Mouse (Mus musculus) CH12.LX (cell line): Measurements from ENCODE around the gene Bdp1. TPM values are rescaled to one million over a fixed set of nuclear protein-coding genes. Genes with fewer than 3 reads are reported as not detected.

Source experiments
- DNase-seq: peaks from one replicate; pipeline ENCODE4 v3.0.0-alpha.2; 2013; ENCODE audit errors: extremely low read depth
- H3K27ac ChIP-seq: 2 replicates; pipeline ENCODE4 v1.5.1; 2012; ENCODE audit warnings: low read depth, mild to moderate bottlenecking, control low read depth, moderate library complexity; ENCODE audit not compliant: insufficient read depth
- H3K27me3 ChIP-seq: replicated peaks from 2 replicates; pipeline ENCODE3; 2012; ENCODE audit warnings: inconsistent platforms
- H3K36me3 ChIP-seq, 2 experiments: replicated peaks in 1 of 2; 2 replicates each; pipeline versions ENCODE3 to v1.6.1; 2012; ENCODE audit warnings: inconsistent platforms in 1 of 2, low read length in 1 of 2, mild to moderate bottlenecking in 1 of 2, mixed read lengths in 1 of 2, moderate library complexity in 1 of 2; ENCODE audit not compliant: control insufficient read depth in 1 of 2, insufficient read depth in 1 of 2
- H3K4me1 ChIP-seq, 2 experiments: 2 replicates each; pipeline ENCODE4 v1.6.1; 2012; ENCODE audit warnings: inconsistent platforms in 1 of 2, moderate library complexity in 1 of 2; ENCODE audit not compliant: insufficient read depth in 2 of 2, control insufficient read depth in 1 of 2
- H3K4me2 ChIP-seq: 2 replicates; pipeline ENCODE4 v1.6.1; 2012; ENCODE audit warnings: low read depth, mild to moderate bottlenecking, control low read depth; ENCODE audit not compliant: poor library complexity, insufficient read depth, severe bottlenecking
- H3K4me3 ChIP-seq, 3 experiments: fragments of 150-350 bp in 1 of 3; sonication (generic) in 1 of 3; replicated peaks in 1 of 3; 2 replicates each; pipeline versions ENCODE3 to v1.5.1; 2011 to 2012; ENCODE audit warnings: low read depth in 2 of 3, low read length in 2 of 3, mild to moderate bottlenecking in 2 of 3, moderate library complexity in 2 of 3, control low read depth in 1 of 3, improper control_type of control experiment in 1 of 3, inconsistent platforms in 1 of 3, mixed read lengths in 1 of 3; ENCODE audit not compliant: poor library complexity in 1 of 3
- H3K79me2 ChIP-seq: replicated peaks from 2 replicates; pipeline ENCODE4 v1.6.1; 2012; ENCODE audit warnings: mild to moderate bottlenecking, moderate library complexity; ENCODE audit not compliant: control insufficient read depth, poor library complexity, insufficient read depth, severe bottlenecking; ENCODE audit errors: extremely low read depth
- H3K9ac ChIP-seq: 2 replicates; pipeline ENCODE4 v1.6.1; 2012; ENCODE audit warnings: low read depth, mild to moderate bottlenecking, control low read depth, moderate library complexity; ENCODE audit not compliant: insufficient read depth
- H3K9me3 ChIP-seq: replicated peaks from 2 replicates; pipeline ENCODE3; 2012; ENCODE audit warnings: low read length, inconsistent platforms, mixed read lengths
- BHLHE40 ChIP-seq: IDR thresholded peaks from 2 replicates; pipeline ENCODE4 v1.6.1; 2011; ENCODE audit warnings: mild to moderate bottlenecking, low read depth, low read length, improper control_type of control experiment
- CHD1 ChIP-seq: IDR thresholded peaks from 2 replicates; pipeline ENCODE4 v1.6.1; 2012; ENCODE audit warnings: low read depth, low read length, improper control_type of control experiment, inconsistent platforms
- CTCF ChIP-seq, 2 experiments: IDR thresholded peaks in 1 of 2; conservative IDR thresholded peaks in 1 of 2; 2 replicates each; pipeline ENCODE4 v1.5.1; 2011 to 2012; ENCODE audit warnings: low read depth in 2 of 2, low read length in 2 of 2, improper control_type of control experiment in 1 of 2, inconsistent platforms in 1 of 2, mild to moderate bottlenecking in 1 of 2, moderate library complexity in 1 of 2
- E2F4 ChIP-seq: IDR thresholded peaks from 2 replicates; pipeline ENCODE4 v1.6.1; 2011; ENCODE audit warnings: low read depth, low read length, improper control_type of control experiment; ENCODE audit not compliant: insufficient replicate concordance
- ELF1 ChIP-seq: IDR thresholded peaks from 2 replicates; pipeline ENCODE4 v1.6.1; 2014; ENCODE audit warnings: low read depth, mild to moderate bottlenecking, inconsistent platforms, low read length, improper control_type of control experiment
- EP300 ChIP-seq: IDR thresholded peaks from 2 replicates; pipeline ENCODE4 v1.6.1; 2011; ENCODE audit warnings: low read length, improper control_type of control experiment
- ETS1 ChIP-seq: conservative IDR thresholded peaks from 2 replicates; pipeline ENCODE4 v1.6.1; 2012; ENCODE audit warnings: low read depth, mild to moderate bottlenecking, inconsistent platforms, low read length, improper control_type of control experiment, moderate library complexity
- GABPA ChIP-seq: IDR thresholded peaks from 2 replicates; pipeline ENCODE4 v1.6.1; 2012; ENCODE audit warnings: low read depth, low read length, improper control_type of control experiment, inconsistent platforms; ENCODE audit not compliant: insufficient replicate concordance
- HCFC1 ChIP-seq: IDR thresholded peaks from 2 replicates; pipeline ENCODE4 v1.6.1; 2012; ENCODE audit warnings: low read depth, mild to moderate bottlenecking, inconsistent platforms, low read length, improper control_type of control experiment
- IRF4 ChIP-seq: IDR thresholded peaks from 2 replicates; pipeline ENCODE4 v1.6.1; 2014; ENCODE audit warnings: low read depth, mild to moderate bottlenecking, inconsistent platforms, low read length, improper control_type of control experiment
- JUN ChIP-seq: IDR thresholded peaks from 2 replicates; pipeline ENCODE4 v1.6.1; 2011; ENCODE audit warnings: low read depth, mild to moderate bottlenecking, low read length, improper control_type of control experiment, moderate library complexity; ENCODE audit not compliant: insufficient read depth
- JUND ChIP-seq: conservative IDR thresholded peaks from 2 replicates; pipeline ENCODE4 v1.6.1; 2011; ENCODE audit warnings: low read depth, low read length, improper control_type of control experiment
- KAT2A ChIP-seq: IDR thresholded peaks from 2 replicates; pipeline ENCODE4 v1.6.1; 2012; ENCODE audit warnings: low read length, improper control_type of control experiment, inconsistent platforms; ENCODE audit not compliant: insufficient replicate concordance
- MAFK ChIP-seq: IDR thresholded peaks from 2 replicates; pipeline ENCODE4 v1.6.1; 2011; ENCODE audit warnings: low read length, improper control_type of control experiment; ENCODE audit not compliant: insufficient replicate concordance
- MAX ChIP-seq: IDR thresholded peaks from 2 replicates; pipeline ENCODE4 v1.6.1; 2011; ENCODE audit warnings: low read length, improper control_type of control experiment
- MAZ ChIP-seq: IDR thresholded peaks from 2 replicates; pipeline ENCODE4 v1.6.1; 2012; ENCODE audit warnings: low read depth, mild to moderate bottlenecking, inconsistent platforms, low read length, improper control_type of control experiment, moderate library complexity
- MEF2A ChIP-seq: IDR thresholded peaks from 2 replicates; pipeline ENCODE4 v1.6.1; 2014; ENCODE audit warnings: low read depth, mild to moderate bottlenecking, inconsistent platforms, low read length, improper control_type of control experiment, borderline replicate concordance
- MXI1 ChIP-seq: IDR thresholded peaks from 2 replicates; pipeline ENCODE4 v1.6.1; 2011; ENCODE audit warnings: mild to moderate bottlenecking, low read depth, low read length, improper control_type of control experiment
- MYC ChIP-seq: IDR thresholded peaks from 2 replicates; pipeline ENCODE4 v1.6.1; 2011; ENCODE audit warnings: low read depth, mild to moderate bottlenecking, improper control_type of control experiment, low read length
- NELFE ChIP-seq: IDR thresholded peaks from 2 replicates; pipeline ENCODE4 v1.6.1; 2011; ENCODE audit warnings: low read depth, low read length, improper control_type of control experiment
- NRF1 ChIP-seq: IDR thresholded peaks from 2 replicates; pipeline ENCODE4 v1.6.1; 2014; ENCODE audit warnings: low read depth, mild to moderate bottlenecking, inconsistent platforms, low read length, improper control_type of control experiment, moderate library complexity
- PAX5 ChIP-seq: IDR thresholded peaks from 2 replicates; pipeline ENCODE4 v1.6.1; 2012; ENCODE audit warnings: low read length, inconsistent platforms, mixed read lengths
- POLR2A ChIP-seq: IDR thresholded peaks from 2 replicates; pipeline ENCODE4 v1.6.1; 2011; ENCODE audit warnings: low read depth, mild to moderate bottlenecking, improper control_type of control experiment, low read length
- POLR2AphosphoS2 ChIP-seq: IDR thresholded peaks from 2 replicates; pipeline ENCODE4 v1.6.1; 2011; ENCODE audit warnings: low read depth, low read length, improper control_type of control experiment
- RAD21 ChIP-seq: IDR thresholded peaks from 2 replicates; pipeline ENCODE4 v1.6.1; 2011; ENCODE audit warnings: low read depth, mild to moderate bottlenecking, low read length, improper control_type of control experiment, moderate library complexity
- SIN3A ChIP-seq: IDR thresholded peaks from 2 replicates; pipeline ENCODE4 v1.6.1; 2012; ENCODE audit warnings: low read length, improper control_type of control experiment, inconsistent platforms
- SMC3 ChIP-seq: IDR thresholded peaks from 2 replicates; pipeline ENCODE4 v1.6.1; 2011; ENCODE audit warnings: low read depth, low read length, improper control_type of control experiment
- TBP ChIP-seq: conservative IDR thresholded peaks from 2 replicates; pipeline ENCODE4 v1.6.1; 2011; ENCODE audit warnings: low read depth, low read length, improper control_type of control experiment
- TCF12 ChIP-seq: IDR thresholded peaks from 2 replicates; pipeline ENCODE4 v1.6.1; 2014; ENCODE audit warnings: low read depth, mild to moderate bottlenecking, inconsistent platforms, low read length, improper control_type of control experiment
- USF1 ChIP-seq: IDR thresholded peaks from 2 replicates; pipeline ENCODE4 v1.6.1; 2014; ENCODE audit warnings: low read depth, mild to moderate bottlenecking, inconsistent platforms, low read length, improper control_type of control experiment
- USF2 ChIP-seq: conservative IDR thresholded peaks from 2 replicates; pipeline ENCODE4 v1.6.1; 2011; ENCODE audit warnings: low read depth, low read length, improper control_type of control experiment
- ZC3H11A ChIP-seq: IDR thresholded peaks from 2 replicates; pipeline ENCODE4 v1.6.1; 2012; ENCODE audit warnings: low read depth, mild to moderate bottlenecking, inconsistent platforms, low read length, improper control_type of control experiment
- ZKSCAN1 ChIP-seq: IDR thresholded peaks from 2 replicates; pipeline ENCODE4 v1.6.1; 2012; ENCODE audit warnings: low read depth, inconsistent platforms, low read length, improper control_type of control experiment, borderline replicate concordance
- ZMIZ1 ChIP-seq: IDR thresholded peaks from 2 replicates; pipeline ENCODE4 v1.6.1; 2012; ENCODE audit warnings: low read depth, mild to moderate bottlenecking, inconsistent platforms, low read length, improper control_type of control experiment
- ZNF384 ChIP-seq: IDR thresholded peaks from 2 replicates; pipeline ENCODE4 v1.6.1; 2012; ENCODE audit warnings: low read depth, low read length, improper control_type of control experiment, inconsistent platforms
- dilution Hi-C: fragments of 300-500 bp; cut with MboI; formaldehyde crosslinking; loops from 2 replicates; pipeline ENCODE4 v1.14.3; 2020; ENCODE audit warnings: low sequenced_read_pairs; ENCODE audit not compliant: extremely low pct_unique_long_range_greater_than_20kb, extremely low pct_ligation_motif_present
- in situ Hi-C: fragments of 300-500 bp; cut with MboI; formaldehyde crosslinking; loops from 3 replicates; pipeline ENCODE4 v1.14.3; 2019; ENCODE audit warnings: low sequenced_read_pairs, low pct_ligation_motif_present, low pct_unique_long_range_greater_than_20kb, mixed read lengths
- polyA plus RNA-seq: library from polyadenylated mRNA; unstranded; fragments of >175 nt; gene quantifications from 2 replicates; pipeline ENCODE4 v1.2.1, GENCODE M21; 2012; ENCODE audit warnings: low read depth; ENCODE audit not compliant: insufficient read length
- total RNA-seq, 2 experiments: library from RNA; depleted of rRNA; stranded (reverse); fragments of 300-350 nt in 1 of 2; fragments of >200 nt in 1 of 2; gene quantifications; 2 replicates each; pipeline ENCODE4 v1.2.3; 2012 to 2014

Gene Bdp1
- total and polyA plus RNA-seq, 3 experiments, result 20.0 to 24.2 (median 22.0) TPM

GRCm38 (mm10) chr13:100001790-100002196 lies 102.1 kb downstream of the Bdp1 start:
- in situ Hi-C loops (no loop called here), dilution Hi-C loops (no loop called here)
- peak; percentile 87 for DNase-seq

GRCm38 (mm10) chr13:99999078-99999477 lies 104.8 kb downstream of the Bdp1 start:
- Histone ChIP-seq H3K9ac (no peak overlapping the region), H3K79me2 (no peaks in the 10 kb centered on the region), H3K4me2 (peak overlapping the region; percentile 42), H3K4me3 (peak overlapping the region in 1 of 3 experiments; percentile 16), H3K36me3 (peaks cover 0 to 4% of the 10 kb centered on the region in 2 experiments), H3K4me1 (peaks cover 6 to 31% of the 10 kb centered on the region in 2 experiments), H3K9me3 (no peaks in the 10 kb centered on the region), H3K27me3 (no peaks in the 10 kb centered on the region), H3K27ac (no peak overlapping the region)
- TF ChIP-seq CHD1 (no peak), IRF4 (peak; percentile 90), MAFK (no peak), ETS1 (no peak), BHLHE40 (no peak), ZNF384 (peak; percentile 67), ELF1 (no peak), MYC (no peak), ZMIZ1 (no peak), MXI1 (no peak), USF2 (no peak), SMC3 (no peak), HCFC1 (no peak), ZKSCAN1 (no peak), E2F4 (no peak), EP300 (peak; percentile 82), PAX5 (no peak), JUN (no peak), NRF1 (no peak), GABPA (no peak), JUND (no peak)
- dilution Hi-C loops, result no loop called here
- DNase-seq, result peak; percentile 26
- in situ Hi-C loops, result no loop called here

More at GRCm38 (mm10) chr13:100001790-100002196, 102.1 kb downstream of the Bdp1 start:
- no peak for TF ChIP-seq POLR2A
- TF ChIP-seq MXI1, result no peak
- TF ChIP-seq MEF2A, result no peak
- TF ChIP-seq RAD21, result peak; percentile 78
- no peak for TF ChIP-seq HCFC1
- TF ChIP-seq TCF12, result peak; percentile 58; the same call in 1 of the 2 replicates
- TF ChIP-seq E2F4, result no peak
- no peak for TF ChIP-seq ZKSCAN1
- no peak for TF ChIP-seq MAZ
- no peak for TF ChIP-seq CHD1
- TF ChIP-seq MYC, result no peak
- no peak for TF ChIP-seq NELFE
- TF ChIP-seq ELF1, result no peak
- no peak for TF ChIP-seq GABPA
- TF ChIP-seq MAFK, result no peak
- no peak for TF ChIP-seq KAT2A
- no peak for TF ChIP-seq NRF1
- 0 out of 2 replicates have a peak, but pooled peaks have one; percentile 23 for TF ChIP-seq MAX
- TF ChIP-seq BHLHE40, result no peak
- no peak for TF ChIP-seq ZMIZ1
- TF ChIP-seq USF1, result no peak
- no peak; the same call in 1 of the 2 replicates for TF ChIP-seq IRF4
- TF ChIP-seq ZNF384, result peak; percentile 42
- TF ChIP-seq SMC3, result peak; percentile 77
- peak; percentile 73 to 85 for TF ChIP-seq CTCF (conservative IDR thresholded peaks at IDR 0.05 in 1 of 2, IDR thresholded peaks at IDR 0.05 in 1 of 2; ENCODE audit: low read depth in 2 of 2, low read length in 2 of 2)
- TF ChIP-seq TBP, result no peak
- TF ChIP-seq SIN3A, result no peak
- TF ChIP-seq POLR2AphosphoS2, result no peak
- no peak for TF ChIP-seq ETS1
- TF ChIP-seq ZC3H11A, result no peak
- TF ChIP-seq JUN, result peak; percentile 67
- no peaks in the 10 kb centered on the region for H3K79me2 ChIP-seq
- H3K4me2 ChIP-seq, result peak overlapping the region; percentile 67
- H3K9ac ChIP-seq, result no peak overlapping the region
- no peaks in the 10 kb centered on the region for H3K9me3 ChIP-seq
- no peaks in the 10 kb centered on the region for H3K27me3 ChIP-seq
- H3K36me3 ChIP-seq, result peaks cover 0 to 3% of the 10 kb centered on the region in 2 experiments
- H3K27ac ChIP-seq, result no peak overlapping the region
- H3K4me3 ChIP-seq, result no peak overlapping the region
- peaks cover 6 to 31% of the 10 kb centered on the region in 2 experiments for H3K4me1 ChIP-seq
